Mouse (Mus musculus) liver, embryonic 14 days (tissue): ENCODE results near the gene Icosl. TPM values are rescaled to one million over a fixed set of nuclear protein-coding genes. Genes with fewer than 3 reads are reported as not detected.

Experiments
- polyA plus RNA-seq: library from polyadenylated mRNA; depleted of rRNA; stranded (reverse); fragments of >200 nt; gene quantifications from 2 replicates; pipeline ENCODE4 v1.2.3, GENCODE M21; 2012; rRNA removed

The Icosl gene
- polyA plus RNA-seq, result 2.1 and 2.7 TPM in 2 replicates

DNA sequence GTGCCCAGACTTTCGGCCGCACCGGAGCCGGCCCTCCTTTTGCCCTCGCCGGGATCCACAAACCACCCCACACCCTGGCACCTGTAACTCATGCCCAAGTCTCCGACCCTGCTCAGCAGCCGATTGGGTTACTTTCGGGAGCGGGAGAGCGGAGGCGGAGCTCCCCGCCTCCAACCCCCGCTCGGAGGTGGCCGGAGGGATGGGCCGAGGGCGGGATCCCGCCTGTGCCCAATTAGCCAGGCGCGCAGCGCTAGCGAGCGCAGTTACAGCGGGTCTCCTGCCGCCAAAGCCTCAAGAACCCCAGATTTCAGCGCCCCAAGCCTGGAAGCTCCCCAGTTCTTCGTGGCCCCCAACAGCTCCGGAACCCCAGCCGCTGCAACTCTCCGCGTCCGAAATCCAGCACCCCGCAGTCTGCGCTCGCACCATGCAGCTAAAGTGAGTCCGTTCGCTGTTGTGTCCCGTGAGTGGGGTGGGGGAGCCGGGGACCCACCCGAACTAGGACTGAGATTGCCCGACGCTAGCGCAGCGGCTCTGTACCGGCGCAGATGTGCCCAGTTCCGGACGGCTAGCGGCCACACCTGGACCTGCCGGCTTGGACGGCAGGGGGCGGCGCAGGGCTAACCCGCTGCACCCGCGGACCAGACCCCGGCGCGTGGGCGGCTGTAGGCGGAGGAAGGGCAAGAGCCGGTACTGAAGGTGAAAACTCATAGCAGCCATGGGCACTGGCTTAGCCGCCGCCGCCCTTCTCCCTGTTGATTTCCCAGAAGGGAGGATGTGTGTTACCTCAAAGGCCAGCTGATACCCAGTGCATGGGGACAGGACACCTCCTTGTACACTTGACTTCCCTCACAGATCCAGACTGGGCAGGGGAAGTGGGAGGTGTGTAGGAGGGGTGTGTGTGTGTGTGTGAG, at the start of gene Icosl:
TSS of gene Icosl (plus strand) at position 202 of the 911 bp plus-strand sequence.

DNA sequence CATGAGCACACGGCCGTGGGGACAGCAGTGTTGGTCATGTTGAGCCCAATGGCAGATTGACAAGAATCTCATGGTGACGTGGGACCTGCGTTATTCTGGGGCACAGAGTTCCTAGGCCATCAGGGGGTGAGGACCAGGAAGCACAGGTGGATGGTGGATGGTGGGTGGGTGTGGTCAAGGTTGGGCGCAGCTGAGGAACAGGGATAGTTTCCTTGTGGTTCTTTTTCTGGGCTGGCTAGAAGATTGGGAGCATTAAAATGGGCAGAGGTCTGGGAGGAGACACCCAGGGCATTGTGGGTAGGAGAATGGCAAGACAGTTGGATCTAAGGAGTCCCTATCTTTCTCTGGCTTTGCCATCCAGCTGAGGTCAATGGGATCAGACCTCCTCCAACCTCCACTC, 27.5 kb upstream of the Icosl start, which contains the start of gene Dnmt3l:
TSS of gene Dnmt3l (plus strand) at position 301 of the 400 bp plus-strand sequence.

DNA sequence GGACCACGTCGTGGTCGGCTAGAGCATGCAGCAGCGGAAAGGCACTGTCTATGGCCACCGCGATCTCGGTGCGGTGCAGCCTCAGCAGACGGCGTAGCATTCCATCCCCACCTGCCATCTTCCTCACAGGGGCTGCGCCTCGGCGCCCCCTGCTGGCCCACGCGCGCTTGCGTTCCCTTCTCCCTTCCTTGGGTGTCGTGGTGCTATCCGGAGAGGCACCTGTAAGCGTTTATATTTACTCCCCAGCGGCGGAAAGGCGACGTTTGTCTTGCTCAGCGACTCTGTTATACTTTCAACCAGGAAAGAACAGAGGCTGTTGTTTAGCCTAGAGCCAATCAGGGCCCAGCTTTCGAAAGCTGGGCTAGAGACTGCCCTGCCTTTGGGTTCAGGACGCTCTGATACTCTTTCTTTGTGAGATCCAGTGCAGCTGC, 25.7 kb upstream of the Icosl start, which contains the start of gene Aire:
TSS of gene Aire (minus strand) at position 205 of the 431 bp plus-strand sequence.

Other genes starting within 250 kb of the Icosl start
- not detected in 2 replicates for gene Krtap10-4, start 242.2 kb upstream of the Icosl start, polyA plus RNA-seq
- not detected in 2 replicates for gene Krtap10-10, start 233.4 kb upstream of the Icosl start, polyA plus RNA-seq
- gene Gm36176, start 222.5 kb upstream of the Icosl start, polyA plus RNA-seq, result not detected in 2 replicates
- gene Gm10318, start 216.4 kb upstream of the Icosl start, polyA plus RNA-seq, result not detected in 2 replicates
- gene Gm3285, start 207.3 kb upstream of the Icosl start, polyA plus RNA-seq, result not detected in 2 replicates
- gene Lrrc3, start 166.8 kb upstream of the Icosl start, polyA plus RNA-seq, result 5.5 and 6.6 TPM in 2 replicates
- gene Trpm2, start 98.7 kb upstream of the Icosl start, polyA plus RNA-seq, result 0.93 and 1.5 TPM in 2 replicates
- gene 1810043G02Rik, start 90.8 kb upstream of the Icosl start, polyA plus RNA-seq, result 4.4 and 4.9 TPM in 2 replicates
- gene Pfkl, start 59.2 kb upstream of the Icosl start, polyA plus RNA-seq, result 43.9 and 47.1 TPM in 2 replicates
- gene Dnmt3l, start 27.4 kb upstream of the Icosl start, polyA plus RNA-seq, result not detected in 2 replicates
- 0.01 TPM in 1 of 2 replicates, not detected in the other for gene Aire, start 25.7 kb upstream of the Icosl start, polyA plus RNA-seq
- gene D10Jhu81e, start 100.5 kb downstream of the Icosl start, polyA plus RNA-seq, result 35.1 and 39.2 TPM in 2 replicates
- 6.7 and 8.1 TPM in 2 replicates for gene Pwp2, start 115.8 kb downstream of the Icosl start, polyA plus RNA-seq
- gene Trappc10, start 175.3 kb downstream of the Icosl start, polyA plus RNA-seq, result 16.8 and 21.1 TPM in 2 replicates